Mouse (Mus musculus) kidney, adult 2 months (tissue): ENCODE data around the gene Tdrkh.

Experiments used
- CTCF ChIP-seq: fragments of 200-500 bp; conservative IDR thresholded peaks from 2 replicates; pipeline ENCODE4 v1.5.1; 2011; ENCODE audit warnings: low read depth, mild to moderate bottlenecking, control low read depth, low read length, moderate library complexity, mixed read lengths; ENCODE audit not compliant: insufficient read depth, insufficient read length
- POLR2A ChIP-seq: fragments of 200-500 bp; IDR thresholded peaks from one replicate; pipeline ENCODE4 v1.6.1; 2011; ENCODE audit warnings: low read depth, low read length, control low read depth

GRCm38 (mm10) chr3:94383476-94383875 lies 29.6 kb upstream of the Tdrkh start:
- TF ChIP-seq CTCF (no peak), POLR2A (no peak)
